Mouse (Mus musculus) urinary bladder, adult 2 months (tissue): ENCODE measurements around the gene Yars2. TPM values are rescaled to one million over a fixed set of nuclear protein-coding genes. Genes with fewer than 3 reads are reported as not detected.
"Not testable (repeated sequence)": the region's sequence is repeated elsewhere in the genome, so short reads cannot be mapped to it uniquely, and the experiment has no call there.

Experiments
- DNase-seq: peaks from one replicate; pipeline ENCODE4 v3.0.0; 2022; ENCODE audit warnings: low spot score
- polyA plus RNA-seq: library from polyadenylated mRNA; depleted of rRNA; stranded (reverse); fragments of >200 nt; gene quantifications from 2 replicates; pipeline ENCODE4 v1.2.3, GENCODE M21; 2012; rRNA removed

The Yars2 gene
- 15.0 and 19.2 TPM in 2 replicates for polyA plus RNA-seq

DNA sequence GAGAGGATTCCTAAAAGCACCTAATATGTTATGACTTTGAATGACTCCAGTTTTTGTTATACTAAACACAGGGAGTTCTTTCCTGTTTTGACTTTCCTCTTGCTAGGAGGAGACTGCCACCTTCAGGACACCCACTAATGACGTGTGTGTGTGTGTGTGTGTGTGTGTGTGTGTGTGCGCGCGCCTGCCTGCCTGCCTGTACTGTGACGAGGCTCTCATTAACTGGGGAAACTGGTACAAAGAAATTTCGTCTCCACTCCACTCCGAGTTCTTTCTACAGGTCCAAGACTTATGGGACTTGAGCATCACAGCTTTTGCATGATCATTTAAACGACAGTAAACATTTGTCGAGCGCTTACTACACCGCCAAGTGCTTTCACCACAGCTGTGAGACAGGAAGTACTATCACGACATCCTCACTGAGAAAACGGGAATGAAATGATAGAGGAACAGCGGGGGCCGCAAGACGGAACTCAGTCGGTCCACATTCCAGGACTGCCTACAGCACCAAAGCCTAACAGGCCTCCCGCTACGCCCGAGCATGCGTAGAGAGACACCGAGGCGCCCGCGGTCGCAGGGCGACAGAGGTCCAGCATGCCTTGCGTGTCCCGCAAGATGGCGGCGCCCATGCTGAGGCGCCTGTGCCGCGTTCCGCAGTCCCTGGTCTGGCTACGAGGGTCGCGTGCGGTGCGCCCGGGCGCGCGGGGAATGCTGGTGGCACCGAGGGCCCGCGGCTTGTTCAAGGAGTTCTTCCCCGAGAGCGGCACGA, at the start of gene Yars2:
Yars2 (plus strand) TSS at position 597 of the 769 bp plus-strand sequence.
- DNase-seq, result peak; percentile 85

DNA sequence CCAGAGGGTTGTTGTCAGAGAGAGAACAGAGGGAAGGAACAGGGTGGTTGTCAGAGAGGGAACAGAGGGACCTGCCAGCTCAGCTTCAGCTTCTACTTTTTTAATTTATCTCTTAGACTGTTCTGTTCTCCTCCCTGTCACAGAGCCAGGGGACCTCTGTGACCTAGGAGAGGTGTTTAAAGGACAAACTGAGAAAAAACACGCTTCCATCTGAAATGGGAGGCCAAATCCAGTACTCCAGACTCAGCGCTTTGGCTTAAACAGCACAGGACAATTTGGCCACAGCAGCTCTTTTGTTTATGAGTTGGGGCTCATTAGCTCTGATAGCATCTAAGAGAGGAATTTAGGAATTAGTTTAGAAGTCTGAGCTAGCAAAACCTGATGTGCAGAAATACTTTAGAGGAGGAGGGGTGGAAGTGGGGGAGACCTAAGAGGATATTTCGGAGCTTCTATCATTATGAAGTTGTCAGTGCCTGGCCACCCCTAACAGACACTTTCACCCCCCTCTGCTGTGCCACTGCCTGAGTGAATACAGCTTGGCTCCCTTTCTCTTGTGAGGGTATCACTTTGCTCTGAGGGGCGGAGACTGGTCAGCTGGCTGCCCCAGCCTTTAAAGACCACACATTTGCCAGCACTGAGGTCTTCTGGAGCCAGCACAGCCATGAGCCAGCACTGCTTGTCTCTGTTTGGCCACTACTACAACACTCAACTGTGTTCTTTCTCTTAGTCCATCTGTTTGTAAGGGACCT, 49.3 kb upstream of the Yars2 start:
- no peak for DNase-seq

DNA sequence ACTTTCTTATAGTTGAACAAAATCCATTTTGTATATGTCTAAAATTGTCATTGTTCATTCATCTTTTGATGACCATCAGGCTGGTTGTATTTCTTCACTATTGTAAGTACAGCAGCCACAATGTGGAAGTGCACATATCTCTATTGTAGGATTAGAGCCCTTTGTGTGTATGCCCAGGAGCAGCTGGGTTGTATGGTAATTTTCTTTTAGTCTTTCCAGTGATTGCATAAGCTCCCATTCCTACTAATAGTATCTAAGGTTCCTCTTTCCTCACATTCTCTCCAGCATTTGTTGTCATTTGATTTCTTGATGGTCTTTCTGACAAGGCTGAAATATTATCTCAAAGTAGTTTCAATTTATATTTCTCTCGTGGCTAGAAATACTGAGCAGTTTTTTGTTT, 47.5 kb upstream of the Yars2 start:
- no peak for DNase-seq

DNA sequence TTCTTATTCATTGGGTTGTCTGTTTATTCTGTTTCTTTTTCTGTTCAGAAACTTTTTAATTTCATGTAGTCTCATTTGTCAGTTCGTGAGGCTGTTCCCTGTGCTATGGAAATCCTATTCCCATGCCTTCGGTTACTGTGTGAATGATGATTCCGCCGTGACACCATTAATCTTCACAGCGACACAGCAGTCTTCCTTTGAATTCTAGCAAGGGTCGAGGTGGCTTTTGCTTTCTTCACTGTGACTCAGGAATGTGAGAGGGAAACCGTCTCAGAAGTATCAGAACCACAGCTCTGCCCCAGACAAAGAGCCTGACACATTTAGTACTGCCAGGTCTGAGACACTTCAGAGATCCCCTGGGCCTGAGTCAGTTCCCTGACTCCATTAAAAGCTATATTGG, 46.9 kb upstream of the Yars2 start:
- no peak for DNase-seq

DNA sequence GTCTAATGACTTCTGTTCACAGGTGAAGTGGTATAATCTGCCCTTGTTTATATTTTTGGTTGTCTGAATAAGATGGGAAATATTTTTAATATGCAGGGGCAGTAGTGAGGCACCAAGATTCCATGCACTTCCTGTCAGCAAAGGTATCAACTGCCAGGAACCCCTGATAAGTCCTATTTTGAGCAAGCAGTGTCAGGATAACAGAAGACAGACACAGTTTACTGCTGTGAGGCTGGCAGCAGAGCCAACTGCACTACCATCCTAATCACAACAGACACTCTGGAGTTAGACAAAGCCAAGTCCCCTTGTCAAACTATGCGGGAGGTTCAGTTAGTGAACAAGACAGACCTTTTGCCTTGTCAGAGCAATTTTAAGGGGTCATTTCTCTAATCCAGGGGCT, 46.1 kb upstream of the Yars2 start:
- no peak for DNase-seq

DNA sequence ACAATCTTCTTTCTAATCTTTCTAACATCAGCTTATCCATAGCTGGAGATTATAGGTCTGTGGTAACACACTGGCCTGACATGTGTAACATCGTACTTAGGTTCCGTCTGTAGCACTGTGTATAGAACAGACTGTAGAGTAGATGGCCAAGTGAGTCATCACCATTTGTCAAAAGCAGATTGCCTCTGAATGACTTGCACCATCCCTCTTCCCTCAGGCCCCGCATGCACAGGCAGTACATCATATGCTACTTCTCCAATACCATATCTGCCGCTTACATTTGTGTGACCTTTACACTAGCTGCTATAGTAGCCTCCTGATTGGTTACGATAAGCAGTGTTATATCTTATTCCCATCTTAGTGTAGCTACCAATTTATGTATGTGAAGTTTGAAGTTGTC, 41.9 kb upstream of the Yars2 start:
- DNase-seq, result no peak

DNA sequence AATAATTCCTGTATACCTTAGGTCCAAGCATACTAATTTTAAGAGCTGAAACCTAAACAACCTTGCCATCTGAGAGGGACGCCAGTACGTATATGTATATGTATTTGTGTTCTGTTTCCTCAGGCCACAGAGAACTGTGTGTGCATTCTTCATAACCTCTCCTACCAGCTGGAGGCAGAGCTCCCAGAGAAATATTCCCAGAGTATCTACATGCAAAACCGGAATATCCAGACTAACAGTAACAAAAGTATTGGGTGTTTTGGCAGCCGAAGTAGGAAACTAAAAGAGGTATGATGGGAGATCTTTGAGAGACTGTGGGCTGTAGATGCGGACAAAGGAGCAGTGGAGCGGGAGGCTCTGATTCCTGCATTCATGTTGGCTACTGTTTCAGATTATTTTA, 41.3 kb upstream of the Yars2 start:
- DNase-seq, result no peak

DNA sequence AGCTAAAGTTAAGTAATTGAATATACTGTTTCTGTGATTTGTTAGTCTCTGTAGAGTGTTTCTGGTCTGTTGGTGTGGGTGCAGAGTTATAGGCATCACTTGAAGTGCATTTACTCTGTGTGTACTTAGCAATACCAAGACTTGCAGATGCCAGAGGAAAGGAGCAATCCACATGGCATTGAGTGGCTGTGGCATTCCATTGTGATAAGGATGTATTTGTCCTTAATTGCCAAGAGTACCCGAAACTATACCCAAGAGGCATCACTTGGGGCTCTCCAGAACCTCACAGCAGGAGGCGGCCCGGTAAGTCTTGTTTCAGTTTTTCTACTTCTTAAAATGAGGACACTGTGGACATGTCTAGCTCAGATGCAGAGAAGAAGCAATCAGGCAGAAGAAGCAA, 40.3 kb upstream of the Yars2 start:
- no peak for DNase-seq

DNA sequence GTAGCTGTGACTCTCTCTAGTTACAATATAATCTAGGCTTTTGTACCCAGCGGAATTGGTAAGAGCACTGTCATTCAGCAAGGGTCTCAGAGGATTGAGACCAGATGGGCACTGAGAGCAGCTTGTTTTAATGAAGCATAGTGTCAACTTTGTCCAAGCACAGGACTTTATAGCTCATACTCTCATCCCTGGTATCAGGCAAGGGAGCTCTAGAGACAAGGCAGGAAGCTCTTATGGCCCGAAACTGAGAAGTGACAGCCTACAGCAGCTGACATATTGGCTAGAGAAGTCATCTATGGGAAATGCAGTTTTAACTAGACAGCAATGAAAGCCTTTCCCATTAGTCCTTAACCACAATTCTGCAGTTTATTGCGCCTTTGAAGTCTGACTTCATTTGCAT, 29.8 kb upstream of the Yars2 start:
- DNase-seq, result no peak

DNA sequence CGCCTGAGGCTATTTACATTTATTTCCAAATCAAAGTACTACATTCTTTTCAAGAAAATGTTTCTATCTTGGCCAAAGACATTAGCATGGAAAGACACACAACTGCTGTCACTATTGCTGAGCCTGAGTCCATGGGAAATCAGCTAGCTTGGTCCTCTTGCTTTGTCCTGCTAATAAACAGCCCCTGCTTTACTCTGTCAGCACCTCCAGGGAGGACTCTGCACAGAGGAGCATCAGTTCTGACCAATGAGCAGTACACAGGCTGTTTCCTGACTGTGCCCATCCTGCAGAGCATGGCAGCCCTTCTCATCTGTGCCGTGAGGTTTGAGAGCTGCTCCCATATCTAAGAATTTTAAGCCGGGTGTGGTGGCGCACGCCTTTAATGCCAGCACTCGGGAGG, 29.0 kb upstream of the Yars2 start:
- no peak for DNase-seq

DNA sequence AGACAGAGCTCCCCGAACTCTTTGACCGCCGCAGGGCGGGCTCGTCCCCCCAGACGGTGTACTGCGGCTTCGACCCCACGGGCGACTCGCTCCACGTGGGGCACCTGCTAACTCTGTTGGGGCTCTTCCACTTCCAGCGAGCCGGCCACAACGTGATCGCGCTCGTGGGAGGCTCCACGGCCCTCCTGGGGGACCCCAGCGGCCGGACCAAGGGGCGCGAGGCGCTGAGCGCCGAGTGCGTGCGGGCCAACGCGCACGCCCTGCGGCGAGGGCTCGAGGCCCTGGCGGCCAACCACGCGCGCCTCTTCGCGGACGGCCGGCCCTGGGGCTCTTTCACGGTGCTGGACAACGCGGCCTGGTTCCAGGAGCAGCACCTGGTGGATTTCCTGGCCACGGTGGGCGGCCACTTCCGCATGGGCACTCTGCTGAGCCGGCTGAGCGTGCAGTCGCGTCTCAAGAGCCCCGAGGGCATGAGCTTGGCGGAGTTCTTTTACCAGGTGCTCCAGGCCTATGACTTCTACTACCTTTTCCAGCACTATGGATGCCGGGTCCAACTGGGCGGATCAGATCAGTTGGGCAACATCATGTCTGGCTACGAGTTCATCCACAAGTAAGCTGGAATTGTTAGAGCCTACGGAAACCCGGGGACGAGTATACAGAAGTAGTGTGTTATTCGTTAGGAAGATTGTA, 518 bp downstream of the Yars2 start:
- no peak for DNase-seq

DNA sequence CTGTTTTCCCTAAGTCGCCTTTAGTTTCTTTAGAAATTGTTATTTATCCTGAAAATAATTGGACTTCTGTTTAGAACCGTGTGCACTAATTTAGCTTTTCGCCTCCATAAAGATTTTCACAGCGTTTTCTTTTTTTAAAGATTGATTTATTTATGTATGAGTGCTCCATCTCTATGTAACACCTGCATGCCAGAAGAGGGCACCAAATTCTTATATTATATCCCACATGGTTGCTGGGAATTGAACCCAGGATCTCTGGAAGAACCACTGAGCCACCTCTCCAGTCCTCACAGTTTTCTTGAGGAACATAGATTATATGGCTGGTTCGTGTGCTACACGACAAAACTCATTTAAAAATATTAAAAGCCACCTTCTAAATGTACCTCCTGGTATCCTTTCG, 1.1 kb downstream of the Yars2 start:
- no peak for DNase-seq

DNA sequence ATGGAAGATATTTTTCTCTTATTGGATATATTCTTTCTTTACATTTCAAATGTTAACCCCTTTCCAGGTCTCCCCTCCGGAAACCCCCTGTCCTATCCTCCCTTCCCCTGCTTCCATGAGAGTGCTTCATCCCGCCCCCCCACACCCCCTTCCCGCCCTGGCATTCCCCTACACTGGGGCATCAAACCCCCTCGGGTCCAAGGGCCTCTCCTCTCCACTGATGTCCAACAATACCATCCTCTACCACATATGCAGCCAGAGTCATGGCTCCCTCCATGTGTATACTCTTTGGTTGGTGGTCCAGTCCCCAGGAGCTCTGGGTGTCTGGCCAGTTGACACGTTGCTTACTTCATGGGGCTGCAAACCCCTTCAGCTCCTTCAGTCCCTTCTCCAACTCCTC, 8.6 kb downstream of the Yars2 start:
- no peak for DNase-seq

DNA sequence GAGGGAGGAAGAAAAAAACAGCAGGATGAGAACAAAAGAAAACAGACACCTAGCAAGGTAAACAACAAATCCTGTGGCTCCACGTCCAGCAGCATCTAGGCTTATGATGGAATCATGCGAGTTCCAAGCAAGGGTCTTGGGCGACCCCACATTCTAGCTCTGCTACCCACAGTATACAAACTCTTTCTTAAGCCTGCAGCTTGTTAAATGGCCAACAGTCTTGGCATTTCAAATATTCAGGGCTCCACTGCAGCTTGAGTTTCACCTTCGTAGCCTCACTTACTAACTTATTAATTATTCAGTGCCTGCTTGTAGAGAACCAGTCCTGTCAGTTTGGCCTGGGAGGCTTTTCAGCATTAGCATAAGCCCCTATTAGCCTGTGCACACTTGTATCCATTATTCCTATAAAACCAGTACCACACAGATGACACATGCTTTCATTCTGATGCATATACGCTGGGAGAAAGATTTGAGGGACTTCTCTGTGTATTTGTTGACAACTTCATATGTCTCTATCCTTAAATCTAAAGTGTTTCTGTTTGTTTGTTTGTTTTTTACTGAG, 23.1 kb downstream of the Yars2 start:
- DNase-seq, result no peak

DNA sequence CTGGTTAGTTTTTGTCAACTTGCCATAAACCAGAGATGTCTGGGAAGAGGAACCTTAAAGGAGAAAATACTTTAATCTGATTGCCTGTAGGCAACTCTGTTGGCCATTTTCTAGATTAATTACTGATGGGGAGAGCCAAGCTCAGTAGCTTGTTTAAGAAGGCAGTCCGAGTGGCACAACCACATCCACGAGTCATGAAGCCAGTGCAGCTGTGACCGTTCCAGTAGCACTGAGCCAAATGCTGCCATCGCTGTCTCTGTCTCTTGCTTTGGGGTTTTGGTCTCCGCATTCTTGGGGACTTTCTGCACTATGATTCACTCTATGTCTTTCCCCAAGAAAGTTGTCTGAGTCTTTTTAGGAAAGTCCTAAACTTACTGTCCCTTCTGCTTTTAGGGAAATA, 43.7 kb downstream of the Yars2 start:
- no peak for DNase-seq

DNA sequence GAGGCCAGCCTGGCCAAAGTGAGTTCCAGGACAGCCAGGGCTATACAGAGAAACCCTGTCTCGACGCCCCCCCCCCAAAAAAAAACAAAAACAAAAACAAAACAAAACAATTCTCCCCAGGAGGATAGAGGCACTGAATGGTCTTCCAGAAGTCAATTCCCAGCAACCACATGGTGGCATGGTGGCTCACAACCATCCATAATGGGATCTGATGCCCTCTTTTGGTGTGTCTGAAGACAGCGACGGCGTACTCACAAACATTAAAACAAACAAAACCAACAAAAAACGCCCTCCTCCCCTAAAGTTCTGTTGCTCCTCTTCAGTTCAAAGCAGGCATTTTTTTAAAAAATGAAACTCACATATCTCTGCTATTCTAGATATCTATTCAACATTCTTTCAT, 55.1 kb downstream of the Yars2 start:
- no peak for DNase-seq

DNA sequence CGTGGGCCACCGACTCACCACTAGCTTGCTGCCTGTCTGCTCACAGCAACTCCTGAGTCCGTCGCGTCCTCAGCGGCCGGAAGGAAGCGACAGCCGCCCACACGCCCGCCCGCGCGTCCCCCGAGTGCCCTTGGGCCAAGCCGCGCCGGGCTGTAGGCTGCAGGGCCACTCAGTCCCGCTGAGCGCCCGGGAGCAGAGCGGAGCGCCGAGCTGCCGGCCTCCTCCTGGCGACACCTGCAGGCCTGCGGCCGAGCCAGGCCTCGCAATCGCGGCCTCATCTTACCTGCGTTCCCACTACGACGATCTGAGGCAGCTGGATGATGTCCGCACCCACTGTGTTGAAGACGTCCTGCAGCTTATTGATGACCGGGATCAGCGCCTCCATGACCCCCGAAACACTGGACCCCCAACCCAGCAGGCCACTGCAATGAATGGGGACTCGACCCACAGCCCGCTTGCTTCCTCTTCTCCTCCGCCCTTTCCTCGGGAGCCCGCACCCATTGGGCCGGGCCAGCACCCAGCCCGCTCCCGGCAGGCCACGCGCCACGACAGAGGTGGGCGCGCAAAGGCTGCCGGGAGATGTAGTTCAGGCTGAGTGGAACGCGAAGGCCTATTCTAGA, 55.8 kb downstream of the Yars2 start, which contains the start of gene Dnm1l:
Dnm1l (minus strand) TSS at position 479 of the 620 bp plus-strand sequence.
- peak; percentile 89 for DNase-seq

DNA sequence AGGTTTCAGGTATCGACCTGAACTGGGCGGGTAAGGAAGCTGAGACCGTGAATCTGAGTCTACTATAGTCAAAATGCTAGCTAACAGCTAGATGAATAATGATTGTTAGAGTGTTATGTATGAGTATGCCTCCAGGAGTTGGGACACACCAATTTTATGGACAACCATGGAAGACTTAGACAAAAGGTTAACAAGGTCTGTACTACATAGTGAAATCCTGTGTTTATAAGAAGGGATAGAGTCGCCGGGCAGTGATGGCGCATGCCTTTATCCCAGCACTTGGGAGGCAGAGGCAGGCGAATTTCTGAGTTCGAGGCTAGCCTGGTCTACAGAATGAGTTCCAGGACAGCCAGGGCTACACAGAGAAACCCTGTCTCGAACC, 56.3 kb downstream of the Yars2 start:
- DNase-seq, result not testable (repeated sequence)
